Mouse (Mus musculus) C2C12 (cell line): Measurements from ENCODE around the gene Gm47985.
"Not testable (repeated sequence)": the region's sequence is repeated elsewhere in the genome, so short reads cannot be mapped to it uniquely, and the experiment has no call there.

Source experiments
- CEBPB ChIP-seq: IDR thresholded peaks from one replicate; pipeline ENCODE4 v1.6.1; 2011; ENCODE audit warnings: low read depth, mild to moderate bottlenecking, control low read depth, moderate library complexity
- CTCF ChIP-seq: IDR thresholded peaks from one replicate; pipeline ENCODE4 v1.5.1; 2011; ENCODE audit not compliant: control insufficient read depth, insufficient read depth, insufficient read length
- FOSL1 ChIP-seq: IDR thresholded peaks from one replicate; pipeline ENCODE4 v1.8.0; 2011; ENCODE audit warnings: mild to moderate bottlenecking, low read length; ENCODE audit not compliant: poor library complexity, insufficient read depth, severe bottlenecking
- MAX ChIP-seq: IDR thresholded peaks from one replicate; pipeline ENCODE4 v1.6.1; 2011; ENCODE audit warnings: mild to moderate bottlenecking, control low read depth
- MYOD1 ChIP-seq: IDR thresholded peaks from one replicate; pipeline ENCODE4 v1.6.1; 2011; ENCODE audit warnings: low read depth; ENCODE audit not compliant: control insufficient read depth, insufficient read length
- MYOG ChIP-seq: IDR thresholded peaks from one replicate; pipeline ENCODE4 v1.6.1; 2011; ENCODE audit not compliant: control insufficient read depth, insufficient read length; ENCODE audit errors: extremely low read depth
- USF1 ChIP-seq: IDR thresholded peaks from one replicate; pipeline ENCODE4 v1.6.1; 2011; ENCODE audit warnings: low read depth, mild to moderate bottlenecking, control low read depth, moderate library complexity

GRCm38 (mm10) chr1:151202771-151203170, 20.4 kb downstream of the Gm47985 start:
- not testable (repeated sequence) for TF ChIP-seq CTCF, MAX, USF1, MYOG, CEBPB, FOSL1, MYOD1
